Mouse (Mus musculus) G1E-ER4 (cell line): ENCODE results near the gene Hs3st6. TPM values are rescaled to one million over a fixed set of nuclear protein-coding genes. Genes with fewer than 3 reads are reported as not detected.

Experiments used
- GATA1 ChIP-seq: IDR thresholded peaks from one replicate; pipeline ENCODE4 v1.8.0; 2012; ENCODE audit warnings: low read length, inconsistent platforms
- polyA plus RNA-seq: library from polyadenylated mRNA; stranded (reverse); fragments of >175 nt; gene quantifications from 2 replicates; pipeline ENCODE4 v1.2.3, GENCODE M21; 2012

Hs3st6 gene
- polyA plus RNA-seq, 1 experiment = not detected

- TF ChIP-seq GATA1 = no peak
Measured at GRCm38 (mm10) chr17:24725637-24726390, 27.0 kb upstream of the Hs3st6 start.

- no peak for TF ChIP-seq GATA1
Measured at GRCm38 (mm10) chr17:24727618-24728017, 25.2 kb upstream of the Hs3st6 start, which contains the start of gene Rpl3l. TSS of gene Rpl3l (plus strand) at chr17:24727820.

GRCm38 (mm10) chr17:24728184-24728583 lies 24.6 kb upstream of the Hs3st6 start:
- no peak for TF ChIP-seq GATA1

- TF ChIP-seq GATA1 = no peak
Measured at GRCm38 (mm10) chr17:24729067-24729466, 23.7 kb upstream of the Hs3st6 start.

- TF ChIP-seq GATA1 = no peak
Measured at GRCm38 (mm10) chr17:24730787-24731186, 22.0 kb upstream of the Hs3st6 start.

- TF ChIP-seq GATA1 = no peak
Measured at GRCm38 (mm10) chr17:24732233-24732935, 20.4 kb upstream of the Hs3st6 start.

- no peak for TF ChIP-seq GATA1
Measured at GRCm38 (mm10) chr17:24733434-24734050, 19.2 kb upstream of the Hs3st6 start.

GRCm38 (mm10) chr17:24734513-24734912 lies 18.3 kb upstream of the Hs3st6 start:
- no peak for TF ChIP-seq GATA1

- TF ChIP-seq GATA1 = no peak
Measured at GRCm38 (mm10) chr17:24735446-24735845, 17.3 kb upstream of the Hs3st6 start.

GRCm38 (mm10) chr17:24736330-24737051 lies 16.3 kb upstream of the Hs3st6 start, which contains the start of gene Msrb1:
TSS of gene Msrb1 (plus strand) at chr17:24736642.
- TF ChIP-seq GATA1 = no peak

- no peak for TF ChIP-seq GATA1
Measured at GRCm38 (mm10) chr17:24737135-24737810, 15.5 kb upstream of the Hs3st6 start.

- no peak for TF ChIP-seq GATA1
Measured at GRCm38 (mm10) chr17:24738238-24738637, 14.6 kb upstream of the Hs3st6 start.

GRCm38 (mm10) chr17:24739926-24740325 lies 12.9 kb upstream of the Hs3st6 start:
- no peak for TF ChIP-seq GATA1

- no peak for TF ChIP-seq GATA1
Measured at GRCm38 (mm10) chr17:24742307-24742706, 10.5 kb upstream of the Hs3st6 start.

- TF ChIP-seq GATA1 = no peak
Measured at GRCm38 (mm10) chr17:24743896-24744295, 8.9 kb upstream of the Hs3st6 start.
